Mouse (Mus musculus) retina, embryonic 14.5 days (tissue): ENCODE measurements at regions not wholly inside any gene's neighbourhood (a gene's known extent, or its start where the extent isn't known, plus 50 kb on each side); places are given as distances from the start of the nearest gene placed in this dataset.

ENCODE experiments used
- DNase-seq: peaks from one replicate; pipeline ENCODE4 v3.0.0-alpha.2; 2015; ENCODE audit warnings: low spot score

DNA sequence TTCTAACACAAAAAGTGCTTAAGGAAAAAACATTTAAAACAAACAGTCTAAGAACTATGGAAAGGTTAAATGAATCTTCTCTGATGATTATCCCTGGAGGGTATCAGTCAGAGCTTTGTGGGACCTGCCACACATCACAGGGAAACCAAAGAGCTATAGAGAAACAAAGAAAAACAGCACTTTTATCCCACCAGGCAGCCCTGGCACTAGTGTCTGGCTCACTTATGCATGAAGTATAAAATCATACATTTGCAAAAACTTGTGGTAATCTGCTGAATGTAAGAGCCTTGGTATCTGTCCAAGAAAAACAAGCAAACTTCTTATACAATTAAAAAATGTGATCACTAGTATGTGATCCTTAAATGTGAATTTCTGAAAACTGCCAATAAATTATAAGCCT, 972.4 kb upstream of the Ctnnd2 start:
- DNase-seq = no peak

DNA sequence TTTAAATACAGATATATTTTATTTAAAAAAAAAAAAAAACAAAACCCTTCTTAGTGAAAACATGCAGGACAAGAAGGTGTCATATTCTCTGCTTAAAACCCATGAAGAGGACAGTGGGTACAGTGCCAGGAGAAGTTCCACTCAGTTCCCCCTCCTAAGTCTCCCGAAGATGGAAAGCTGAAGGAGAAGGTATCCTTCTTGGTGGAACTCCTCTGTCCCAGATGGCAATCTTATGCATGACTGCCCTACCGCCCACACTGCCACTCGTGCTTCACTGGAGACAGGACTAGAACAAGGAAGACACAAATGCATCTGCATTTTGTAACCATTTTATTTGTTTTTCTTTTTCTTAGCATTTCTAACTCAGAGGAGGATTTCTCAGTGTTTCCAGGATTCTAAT, 948.7 kb upstream of the Ctnnd2 start:
- DNase-seq = peak; percentile 27

DNA sequence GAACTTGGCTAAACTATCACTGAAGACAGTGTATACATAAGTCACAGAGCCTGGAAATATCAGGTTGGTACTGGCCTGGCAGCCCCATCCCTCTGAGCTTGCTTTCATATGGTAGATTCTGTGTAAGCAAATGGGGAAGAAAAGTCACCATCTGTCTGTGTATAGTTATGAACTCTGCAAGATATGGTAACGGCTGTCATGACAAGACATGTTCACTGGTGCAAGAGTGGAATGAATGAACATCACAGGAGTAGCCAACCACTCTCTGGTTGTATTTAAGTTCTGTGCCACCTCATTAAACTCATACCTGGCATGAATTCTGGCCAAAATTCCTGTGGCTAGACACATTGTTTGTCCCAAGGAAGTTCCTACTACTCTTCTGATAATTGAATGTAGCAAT, 945.5 kb upstream of the Ctnnd2 start:
- no peak for DNase-seq

DNA sequence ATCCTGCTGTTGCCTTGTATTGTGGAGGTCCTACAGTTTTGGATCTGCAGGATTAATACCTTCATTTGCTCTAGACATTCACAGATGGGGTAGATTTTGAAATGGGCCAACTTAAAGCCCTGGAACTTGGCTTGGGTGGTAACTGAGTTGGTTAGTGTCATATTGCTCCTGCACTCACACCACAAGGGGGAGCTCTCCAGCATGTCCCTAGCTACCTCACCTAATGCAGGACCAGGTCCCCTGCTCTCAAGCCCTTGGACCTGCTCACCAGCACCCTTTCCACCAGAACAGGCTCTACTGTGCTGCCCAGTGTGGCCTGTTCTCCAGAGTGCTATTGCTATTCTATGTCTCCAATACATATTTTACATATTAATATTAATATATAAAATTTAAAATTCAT, 937.8 kb upstream of the Ctnnd2 start:
- no peak for DNase-seq

DNA sequence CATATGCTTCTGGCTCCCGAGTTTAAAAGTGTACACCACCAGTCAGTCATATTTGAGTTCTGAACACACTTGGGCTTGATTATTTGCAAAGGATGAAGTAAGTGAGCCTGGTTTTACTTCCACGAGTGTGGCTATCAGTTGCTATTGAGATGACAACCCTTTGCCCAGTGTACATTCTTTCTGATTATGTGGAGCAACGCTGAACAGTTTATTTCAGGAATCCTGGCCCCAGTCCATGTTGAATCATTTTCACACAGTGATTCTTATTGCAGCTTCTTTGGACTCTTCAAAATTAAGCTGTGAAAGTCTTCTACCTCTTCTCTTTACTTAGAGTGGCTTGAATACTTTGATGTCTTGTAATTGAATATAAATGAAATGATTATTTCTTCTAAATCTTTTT, 917.2 kb upstream of the Ctnnd2 start:
- DNase-seq = no peak

DNA sequence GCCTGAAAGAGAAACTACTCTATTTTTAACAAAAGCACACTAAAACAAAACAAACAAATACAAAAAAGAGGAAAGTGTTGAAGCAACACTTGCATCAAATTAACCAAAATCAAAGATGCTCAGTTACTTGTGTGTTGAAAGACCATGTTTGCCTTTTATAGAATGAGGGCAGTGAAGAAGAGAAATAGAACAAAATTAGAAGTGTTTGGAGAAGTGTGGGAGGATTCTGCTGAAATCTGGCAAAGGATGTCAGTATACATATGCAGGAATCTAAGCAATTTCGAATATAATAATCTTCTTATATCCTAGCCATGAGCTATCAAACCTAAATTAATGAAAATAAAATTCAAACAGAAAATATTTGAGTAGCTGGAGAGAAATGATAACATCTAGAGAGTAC, 905.6 kb upstream of the Ctnnd2 start:
- DNase-seq = no peak

DNA sequence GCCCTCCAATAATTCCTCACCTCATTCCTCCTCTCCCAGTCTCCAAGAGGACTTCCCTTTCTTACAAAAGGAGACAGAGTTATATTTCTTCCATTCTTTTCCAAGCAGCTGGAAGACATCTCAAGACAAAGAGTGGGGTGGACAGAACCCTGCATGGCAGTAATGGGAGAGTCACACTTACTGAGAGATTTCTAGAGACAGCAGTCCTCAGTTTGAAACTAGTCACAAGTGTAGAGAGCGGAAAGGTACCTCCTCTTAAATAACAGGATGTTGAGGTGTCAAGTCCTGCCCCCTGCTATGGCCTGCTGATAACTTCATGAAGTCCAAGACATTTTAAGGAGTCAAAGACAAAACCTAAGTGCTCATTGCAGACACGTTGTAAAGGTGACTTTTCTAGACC, 875.9 kb upstream of the Ctnnd2 start:
- DNase-seq = no peak
